Mouse (Mus musculus) heart, adult 9 months (tissue): ENCODE results near the gene 4930519P11Rik.

ENCODE experiments used
- DNase-seq, 2 experiments: peaks; one replicate each; pipeline ENCODE4 v3.0.0; 2022; ENCODE audit warnings: low spot score in 2 of 2

4930519P11Rik gene

GRCm38 (mm10) chr2:154583906-154584872 lies 29.0 kb downstream of the 4930519P11Rik start:
- no peak for DNase-seq

GRCm38 (mm10) chr2:154581421-154581820 lies 31.8 kb downstream of the 4930519P11Rik start:
- DNase-seq: no peak

- DNase-seq: peak; percentile 51 to 61
These were observed 32.7 kb downstream of the 4930519P11Rik start for GRCm38 (mm10) chr2:154580586-154580985.

GRCm38 (mm10) chr2:154577744-154578067 lies 35.5 kb downstream of the 4930519P11Rik start:
- DNase-seq: no peak

GRCm38 (mm10) chr2:154576876-154577743 lies 36.1 kb downstream of the 4930519P11Rik start:
- no peak for DNase-seq

DNA sequence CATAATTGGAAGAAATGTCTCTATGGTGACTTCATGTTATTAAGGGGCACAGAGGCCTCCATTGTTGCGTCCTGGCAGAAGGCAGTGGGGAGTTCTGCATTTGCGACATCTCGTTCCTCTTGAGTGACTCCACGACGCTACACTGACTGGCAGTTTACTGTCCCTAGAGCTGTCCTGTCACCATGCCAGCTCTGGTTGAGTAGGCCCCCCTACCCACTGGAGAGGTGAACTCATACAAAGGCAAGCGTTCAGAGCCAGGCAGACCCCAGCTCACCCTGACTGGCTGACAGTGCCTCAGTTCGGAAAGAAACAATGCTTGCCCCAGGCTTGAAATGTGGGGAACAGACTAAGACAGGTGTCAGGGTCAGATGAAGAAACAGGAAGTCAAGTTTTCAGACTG lies 39.0 kb downstream of the 4930519P11Rik start:
- DNase-seq: no peak

- DNase-seq: no peak
These were observed 40.2 kb downstream of the 4930519P11Rik start for GRCm38 (mm10) chr2:154572996-154573395.

GRCm38 (mm10) chr2:154571976-154572375 lies 41.3 kb downstream of the 4930519P11Rik start:
- DNase-seq: no peak

GRCm38 (mm10) chr2:154571266-154571665 lies 42.0 kb downstream of the 4930519P11Rik start:
- no peak for DNase-seq

DNA sequence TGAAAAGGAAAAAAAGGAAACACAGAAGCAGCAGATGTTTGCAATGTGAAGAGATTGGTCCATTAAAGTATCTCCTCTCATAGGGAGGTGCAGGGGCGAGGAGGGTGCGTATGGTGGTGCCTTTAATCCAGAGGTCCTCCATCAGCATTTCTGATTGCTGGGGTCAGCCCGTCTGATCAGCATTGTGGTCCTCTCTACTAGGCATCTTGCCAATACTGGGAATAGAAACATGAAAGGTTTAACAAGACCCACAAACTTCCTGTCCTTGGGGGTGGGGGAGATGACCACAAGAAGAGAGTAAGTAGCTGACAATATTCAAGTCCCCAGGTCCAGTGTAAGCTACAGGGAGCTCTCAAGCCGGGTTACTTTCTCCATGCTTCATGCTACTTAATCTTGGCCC lies 42.6 kb downstream of the 4930519P11Rik start:
- no peak for DNase-seq

GRCm38 (mm10) chr2:154569836-154570286 lies 43.4 kb downstream of the 4930519P11Rik start, which contains the start of gene E2f1:
Gene E2f1 (minus strand): TSS chr2:154569892.
- peak; percentile 90 to 91 for DNase-seq

DNA sequence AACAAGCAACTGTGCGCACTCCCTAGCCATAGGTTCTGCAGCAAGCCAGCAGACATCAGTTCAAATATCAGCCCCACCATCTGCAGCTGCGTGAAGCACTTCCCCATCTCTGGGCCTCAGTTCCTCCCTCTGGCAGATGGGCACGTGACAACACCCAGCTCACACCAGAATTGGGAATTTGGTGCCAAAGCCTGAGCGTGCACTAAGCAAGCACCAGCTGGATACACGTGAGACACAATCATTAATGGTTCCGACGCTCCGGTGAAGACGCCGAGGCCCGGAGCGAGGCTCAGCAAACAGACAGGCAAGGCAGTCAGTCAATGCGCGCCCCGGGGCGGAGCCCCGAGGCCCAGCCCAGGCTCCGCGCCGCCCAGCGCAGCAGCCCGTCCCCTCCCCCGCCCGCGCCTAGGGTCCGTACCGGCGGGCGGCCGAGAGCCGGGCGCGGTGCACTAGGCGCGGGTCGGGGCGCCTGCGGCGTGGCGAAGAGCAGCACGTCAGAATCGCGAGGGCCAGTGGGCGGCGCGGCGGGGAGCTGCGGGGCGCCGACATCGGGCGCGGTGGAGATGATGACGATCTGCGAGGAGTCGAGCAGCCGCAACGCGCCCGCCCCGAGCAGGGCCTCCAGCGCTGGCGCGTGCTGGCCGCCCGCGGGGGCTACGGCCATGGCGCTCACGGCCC lies 44.0 kb downstream of the 4930519P11Rik start:
- DNase-seq: peak in 1 of 2 experiments; percentile 39

DNA sequence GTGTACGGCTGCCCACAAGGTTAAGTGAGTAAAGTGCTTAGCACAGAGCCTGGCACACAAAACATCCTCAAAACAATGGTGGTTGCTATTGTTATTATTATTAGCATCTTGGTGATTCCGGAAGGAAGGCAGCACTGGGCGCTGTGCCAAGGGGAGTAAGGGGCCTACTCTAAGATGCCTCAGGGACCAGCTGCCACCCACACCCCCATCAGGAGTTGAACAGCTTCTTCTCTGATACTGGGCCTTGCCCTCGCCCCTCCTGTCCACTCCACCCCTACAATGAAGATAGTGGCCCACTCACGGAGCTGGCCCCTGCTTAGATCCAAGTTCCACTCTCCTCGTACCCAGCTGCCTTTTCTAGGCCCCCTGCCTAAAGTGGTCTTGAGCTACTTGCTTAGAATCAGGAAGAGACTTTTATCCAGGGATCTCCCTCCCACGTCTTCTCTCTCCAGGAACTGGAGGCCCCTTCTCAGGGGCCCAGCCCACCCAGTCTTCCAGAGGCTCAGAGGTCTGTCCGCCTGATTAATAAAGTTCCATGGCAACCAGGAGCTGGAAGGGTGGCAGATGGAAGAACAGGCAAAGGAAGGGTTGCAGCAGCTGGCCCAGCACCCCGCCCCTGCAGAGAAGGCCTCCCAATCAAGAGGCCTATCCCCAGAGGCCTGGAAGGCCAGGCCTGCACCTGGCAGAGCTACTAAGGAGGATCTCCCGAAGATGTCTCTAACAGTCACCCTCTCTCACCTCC lies 44.7 kb downstream of the 4930519P11Rik start:
- no peak for DNase-seq

DNA sequence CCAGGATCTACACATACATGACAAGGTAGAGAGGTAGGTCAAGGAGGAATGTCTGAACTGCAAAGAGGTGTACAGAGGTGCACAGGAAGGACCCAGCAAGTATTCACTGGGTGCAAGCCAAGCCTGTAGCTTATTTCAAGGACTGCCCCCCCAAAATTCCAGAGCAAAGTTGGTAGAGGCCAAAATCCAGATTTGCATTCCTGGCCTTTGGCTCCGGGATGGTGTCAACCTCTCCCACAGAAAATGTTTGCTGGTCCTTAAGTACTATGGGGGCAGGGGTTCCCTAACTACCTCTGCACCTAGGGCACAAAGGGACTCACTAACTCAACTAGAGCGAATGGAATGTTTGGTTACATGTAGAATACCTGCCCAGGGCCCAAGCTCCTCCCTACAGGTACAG lies 45.5 kb downstream of the 4930519P11Rik start:
- no peak for DNase-seq

- no peak for DNase-seq
These were observed 46.6 kb downstream of the 4930519P11Rik start for GRCm38 (mm10) chr2:154566641-154567040.

- no peak for DNase-seq
These were observed 47.7 kb downstream of the 4930519P11Rik start for GRCm38 (mm10) chr2:154565562-154565961.

DNA sequence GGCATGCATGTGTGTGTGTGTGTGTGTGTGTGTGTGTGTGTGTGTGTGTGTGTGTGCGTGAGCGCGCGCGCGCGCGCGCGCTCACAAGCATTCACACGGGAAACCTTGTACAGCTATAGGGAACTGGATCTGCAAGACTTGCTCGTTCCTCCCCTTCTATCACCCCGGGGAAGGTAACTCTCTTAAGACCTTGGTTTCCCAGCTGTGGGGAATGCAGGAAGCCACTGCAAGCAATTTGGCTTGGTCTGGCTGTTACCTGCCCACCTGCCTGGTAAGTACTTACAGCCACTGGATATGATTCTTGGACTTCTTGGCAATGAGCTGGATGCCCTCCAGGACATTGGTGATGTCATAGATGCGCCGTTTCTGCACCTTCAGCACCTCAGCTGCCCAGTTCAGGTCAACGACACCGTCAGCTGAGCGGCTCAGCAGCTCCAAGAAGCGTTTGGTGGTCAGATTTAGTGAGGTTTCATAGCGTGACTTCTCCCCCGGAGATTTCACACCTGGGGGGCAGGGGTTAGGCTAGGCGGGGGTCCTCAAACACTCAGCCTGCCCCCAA lies 49.5 kb downstream of the 4930519P11Rik start:
- no peak for DNase-seq
